Mouse (Mus musculus): Measurements from ENCODE around the gene Wasf3.
"Not testable (repeated sequence)": the region's sequence is repeated elsewhere in the genome, so short reads cannot be mapped to it uniquely, and the experiment has no call there.

The Wasf3 gene

GRCm38 (mm10) chr5:146401012-146401411 lies 16.2 kb downstream of the Wasf3 start:
- DNase-seq (ENCODE audit: low spot score) = not testable (repeated sequence)

DNA sequence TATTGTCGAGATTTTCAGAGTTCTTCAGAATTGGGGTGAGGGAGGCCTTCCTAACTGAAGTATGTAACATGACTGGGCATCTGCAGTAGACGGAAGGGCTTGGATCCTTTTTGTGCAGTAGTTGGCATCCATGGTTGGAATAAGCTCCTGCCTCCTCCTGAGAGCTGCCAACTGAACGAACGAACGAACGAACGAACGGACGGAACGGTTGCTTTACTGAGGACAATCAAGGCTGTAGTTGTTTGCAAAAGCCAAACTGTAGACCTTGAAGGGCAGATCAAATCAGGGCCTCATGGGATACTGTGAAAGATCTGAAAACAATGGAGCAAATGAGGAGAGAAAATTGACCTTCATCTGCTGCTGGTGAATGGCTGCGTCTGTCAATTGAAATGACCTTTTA lies 17.5 kb downstream of the Wasf3 start:
- DNase-seq (ENCODE audit: low spot score) = no peak

DNA sequence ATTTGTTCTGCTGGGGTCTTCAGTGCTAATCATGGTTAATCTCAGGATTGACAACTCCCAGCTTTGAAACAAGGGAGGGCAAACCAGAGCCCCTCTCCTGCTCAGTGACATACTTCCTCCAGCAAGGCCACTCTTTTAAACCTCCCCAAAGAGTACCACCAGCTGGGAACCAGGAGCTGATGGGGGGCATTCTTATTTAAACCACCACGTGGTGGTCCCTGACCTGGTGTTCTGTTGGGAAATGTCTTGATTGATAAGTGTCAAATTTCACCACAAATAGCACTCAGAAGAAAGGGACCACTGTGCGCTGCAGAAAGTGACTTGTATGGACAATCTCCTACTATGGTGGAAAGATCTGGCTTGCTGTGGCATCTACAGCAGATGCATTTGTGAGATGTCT lies 19.1 kb downstream of the Wasf3 start:
- no peak for DNase-seq (ENCODE audit: low spot score)

DNA sequence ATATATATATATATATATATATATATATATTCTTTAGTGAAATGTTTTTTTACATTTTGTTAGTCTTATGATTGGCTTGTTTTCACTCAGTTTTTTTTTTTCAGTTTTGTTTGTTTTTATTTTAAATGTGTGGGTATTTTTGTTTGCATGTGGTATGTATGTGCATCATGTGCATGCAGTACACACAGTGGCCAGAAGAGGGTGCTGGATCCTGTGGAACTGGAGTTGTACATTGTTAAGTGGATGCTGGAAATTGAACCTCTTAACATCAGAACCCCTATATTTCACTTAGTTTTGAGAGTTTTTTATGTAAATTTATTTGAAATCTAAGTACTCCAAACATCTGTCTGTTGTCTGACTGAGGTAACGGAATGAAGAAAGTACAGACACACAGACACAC lies 21.3 kb downstream of the Wasf3 start:
- DNase-seq (ENCODE audit: low spot score) = no peak

DNA sequence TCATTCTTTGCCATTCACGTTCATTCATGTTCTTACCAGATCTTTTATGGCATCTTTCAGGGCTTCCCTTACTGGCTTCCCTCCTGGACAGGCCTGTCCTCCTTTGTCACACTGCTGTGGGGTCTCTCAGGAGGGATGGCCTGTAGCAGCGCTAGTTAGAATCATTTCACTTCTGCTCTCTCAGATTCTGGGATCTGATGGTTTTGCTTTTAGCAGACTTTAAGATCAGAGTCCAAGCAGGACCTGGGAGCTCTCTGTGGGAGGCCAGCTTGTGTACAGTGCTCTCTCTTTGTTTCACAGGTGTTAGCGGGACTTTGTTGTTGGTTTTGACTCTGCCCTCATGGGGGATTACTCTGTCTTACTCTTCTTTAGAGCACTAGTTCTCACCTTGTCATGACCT lies 23.0 kb downstream of the Wasf3 start:
- DNase-seq (ENCODE audit: low spot score) = no peak

GRCm38 (mm10) chr5:146408604-146409003 lies 23.8 kb downstream of the Wasf3 start:
- no peak for DNase-seq (ENCODE audit: low spot score)

DNA sequence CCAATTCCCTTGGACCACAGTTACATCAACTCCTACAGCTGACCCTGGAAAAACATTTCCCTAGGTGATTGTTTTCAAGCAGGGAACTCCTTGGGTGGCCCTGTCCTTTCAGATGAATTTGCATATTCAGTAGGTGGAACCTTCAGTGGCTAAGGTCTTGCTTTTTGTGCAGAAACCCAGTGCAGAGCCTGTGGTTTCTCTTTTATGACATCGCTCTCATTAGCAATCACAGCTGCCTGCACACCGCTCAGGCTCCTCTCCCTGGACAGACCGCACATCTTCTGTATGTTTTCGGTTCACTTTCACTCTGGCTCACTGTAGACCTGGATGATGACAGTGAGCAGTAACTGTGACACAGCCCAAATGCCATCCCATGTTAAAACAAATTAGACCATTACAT lies 26.0 kb downstream of the Wasf3 start:
- DNase-seq (ENCODE audit: low spot score) = no peak

- peak; percentile 54 for DNase-seq (ENCODE audit: low spot score)
Measured at GRCm38 (mm10) chr5:146412743-146413430, 28.1 kb downstream of the Wasf3 start.

DNA sequence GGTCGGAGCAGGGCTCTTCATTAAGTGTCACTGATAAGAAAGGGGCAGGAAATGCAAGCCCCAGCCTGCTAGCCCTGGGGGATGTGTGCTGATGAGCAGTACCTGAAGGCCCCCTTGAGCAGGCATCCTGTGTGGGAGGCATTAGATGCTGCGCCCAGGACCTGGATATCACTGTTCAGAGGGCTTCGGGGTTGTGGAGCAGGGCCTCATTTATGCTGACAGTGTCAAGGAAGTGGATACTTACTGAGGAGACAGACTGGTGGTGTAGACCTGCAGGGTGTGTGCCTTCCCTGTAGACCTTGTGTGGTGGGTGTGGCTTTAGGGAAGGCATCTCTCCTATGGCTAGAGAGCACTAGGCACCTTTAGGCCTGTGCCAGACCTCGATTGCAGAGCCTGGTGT lies 29.8 kb downstream of the Wasf3 start:
- no peak for DNase-seq (ENCODE audit: low spot score)

GRCm38 (mm10) chr5:146415218-146415617 lies 30.4 kb downstream of the Wasf3 start:
- no peak for DNase-seq (ENCODE audit: low spot score)

GRCm38 (mm10) chr5:146416331-146417110 lies 31.7 kb downstream of the Wasf3 start:
- no peak for DNase-seq (ENCODE audit: low spot score)

GRCm38 (mm10) chr5:146418092-146418491 lies 33.3 kb downstream of the Wasf3 start:
- no peak for DNase-seq (ENCODE audit: low spot score)

DNA sequence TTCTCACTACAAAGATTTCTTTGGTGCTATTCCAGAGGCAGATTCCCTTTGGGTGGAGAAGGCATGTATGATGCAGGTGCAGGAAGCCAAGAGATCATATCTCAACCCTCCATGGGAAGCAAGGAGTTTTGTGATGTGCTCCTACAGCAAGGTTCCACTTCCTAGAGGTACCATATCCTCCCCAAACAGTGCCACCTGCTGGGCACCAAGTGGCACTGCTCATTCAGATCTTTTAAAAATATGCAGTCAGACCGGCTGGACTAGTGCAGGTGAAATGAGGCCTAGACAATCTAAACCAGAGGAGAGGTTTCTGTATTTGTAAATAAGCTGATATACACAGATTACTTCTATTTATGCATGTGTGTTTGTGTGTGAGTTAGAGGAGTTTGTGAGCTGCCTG lies 35.3 kb downstream of the Wasf3 start:
- no peak for DNase-seq (ENCODE audit: low spot score)

DNA sequence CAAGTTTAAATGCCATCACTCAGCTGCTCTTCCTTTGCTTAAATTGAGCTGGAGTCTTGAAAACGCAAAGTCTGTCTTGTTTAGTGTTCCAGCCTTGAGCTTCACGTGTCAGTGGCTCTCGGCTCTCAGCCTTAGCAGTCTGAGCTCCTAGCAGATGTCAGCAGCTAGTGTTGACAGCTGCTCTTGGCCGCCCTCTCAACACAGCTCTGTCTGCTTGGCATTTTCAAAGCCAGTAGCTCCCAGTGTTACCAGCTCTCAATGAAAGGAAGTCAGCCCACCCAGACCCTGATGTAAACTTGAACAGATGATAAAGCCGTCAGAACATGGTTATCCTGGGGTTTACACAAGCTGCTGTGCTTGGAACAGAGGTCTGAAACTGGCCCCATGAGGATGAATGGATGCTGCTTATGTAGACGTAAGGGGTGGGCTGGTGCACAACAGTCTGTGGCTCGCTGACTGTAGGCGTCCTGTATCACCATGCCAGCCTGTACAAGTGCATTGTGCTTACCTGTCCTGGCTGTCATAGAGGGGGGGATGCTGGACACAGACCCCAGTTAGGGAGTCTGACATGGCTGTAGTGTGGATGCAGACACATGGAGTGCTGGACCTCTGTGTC lies 40.0 kb downstream of the Wasf3 start:
- no peak for DNase-seq (ENCODE audit: low spot score)

DNA sequence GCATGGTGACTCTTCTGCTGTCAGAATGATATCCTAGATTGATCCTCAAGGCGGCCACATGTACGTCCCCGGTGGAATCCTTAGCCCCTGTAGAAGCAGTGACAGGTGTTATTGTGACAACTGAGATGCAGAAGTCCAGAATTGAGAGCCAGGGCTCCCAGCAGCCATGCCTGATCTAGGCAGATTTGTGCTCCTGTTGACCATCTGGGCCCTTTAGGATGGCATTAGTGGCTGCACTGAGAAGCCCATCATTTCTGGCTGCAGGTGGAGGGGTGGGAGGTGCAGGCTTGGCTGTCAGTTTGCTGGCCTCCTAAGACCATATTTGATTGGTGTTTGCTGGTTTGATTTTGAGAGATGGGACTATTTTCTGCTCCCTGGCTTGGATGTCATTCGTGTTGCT lies 40.9 kb downstream of the Wasf3 start:
- no peak for DNase-seq (ENCODE audit: low spot score)

GRCm38 (mm10) chr5:146428109-146428508 lies 43.3 kb downstream of the Wasf3 start:
- DNase-seq (ENCODE audit: low spot score) = no peak

- no peak for DNase-seq (ENCODE audit: low spot score)
Measured at GRCm38 (mm10) chr5:146431821-146432220, 47.0 kb downstream of the Wasf3 start.

GRCm38 (mm10) chr5:146432476-146432875 lies 47.7 kb downstream of the Wasf3 start:
- no peak for DNase-seq (ENCODE audit: low spot score)

DNA sequence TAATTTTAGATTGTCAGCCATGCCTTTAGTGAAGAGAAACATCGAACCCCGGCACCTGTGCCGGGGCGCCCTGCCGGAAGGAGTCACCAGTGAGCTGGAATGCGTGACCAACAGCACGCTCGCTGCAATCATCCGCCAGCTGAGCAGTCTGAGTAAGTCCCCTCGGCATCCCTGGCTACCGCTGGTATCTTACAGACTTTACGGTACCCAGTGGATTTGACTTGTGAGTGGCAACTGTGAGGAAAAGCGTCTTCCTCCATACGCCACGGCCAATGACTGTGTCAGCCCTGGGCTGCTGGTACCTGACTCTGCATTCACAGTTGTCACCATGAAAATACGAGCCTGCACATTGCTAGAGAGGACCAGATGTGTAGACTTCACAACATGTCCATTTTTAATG lies 50.5 kb downstream of the Wasf3 start:
- DNase-seq (ENCODE audit: low spot score) = no peak

GRCm38 (mm10) chr5:146436796-146437195 lies 52.0 kb downstream of the Wasf3 start:
- no peak for DNase-seq (ENCODE audit: low spot score)

- DNase-seq (ENCODE audit: low spot score) = no peak
Measured at GRCm38 (mm10) chr5:146439152-146439781, 54.5 kb downstream of the Wasf3 start.

DNA sequence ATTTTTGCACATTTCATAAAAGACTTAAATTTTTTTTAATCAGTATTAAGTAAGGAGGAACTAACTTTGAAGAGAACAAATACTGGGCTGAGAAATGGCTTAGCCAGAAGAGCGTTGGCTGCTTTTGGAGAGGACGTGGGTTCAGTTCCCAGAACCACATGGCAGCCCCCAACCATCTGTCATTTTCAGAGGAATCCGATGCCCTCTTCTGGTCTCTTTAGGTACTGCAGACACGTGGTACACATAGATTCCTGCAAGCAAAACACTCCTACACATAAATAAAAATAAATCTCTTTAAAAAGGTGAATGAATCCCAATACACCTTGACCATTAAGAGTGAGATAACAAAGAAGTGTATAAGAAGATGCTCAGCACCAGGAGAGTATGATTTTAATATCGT lies 55.5 kb downstream of the Wasf3 start:
- no peak for DNase-seq (ENCODE audit: low spot score)

GRCm38 (mm10) chr5:146442767-146443166 lies 58.0 kb downstream of the Wasf3 start:
- no peak for DNase-seq (ENCODE audit: low spot score)

Data from ovary, adult 18-20 months (tissue).